Mouse (Mus musculus) frontal cortex, postnatal 25 days (tissue): ENCODE results near the gene Naglu.

Experiments used
- DNase-seq, 2 experiments: peaks; one replicate each; pipeline ENCODE4 v3.0.0; 2022; ENCODE audit warnings: low spot score in 2 of 2

Gene Naglu

DNA sequence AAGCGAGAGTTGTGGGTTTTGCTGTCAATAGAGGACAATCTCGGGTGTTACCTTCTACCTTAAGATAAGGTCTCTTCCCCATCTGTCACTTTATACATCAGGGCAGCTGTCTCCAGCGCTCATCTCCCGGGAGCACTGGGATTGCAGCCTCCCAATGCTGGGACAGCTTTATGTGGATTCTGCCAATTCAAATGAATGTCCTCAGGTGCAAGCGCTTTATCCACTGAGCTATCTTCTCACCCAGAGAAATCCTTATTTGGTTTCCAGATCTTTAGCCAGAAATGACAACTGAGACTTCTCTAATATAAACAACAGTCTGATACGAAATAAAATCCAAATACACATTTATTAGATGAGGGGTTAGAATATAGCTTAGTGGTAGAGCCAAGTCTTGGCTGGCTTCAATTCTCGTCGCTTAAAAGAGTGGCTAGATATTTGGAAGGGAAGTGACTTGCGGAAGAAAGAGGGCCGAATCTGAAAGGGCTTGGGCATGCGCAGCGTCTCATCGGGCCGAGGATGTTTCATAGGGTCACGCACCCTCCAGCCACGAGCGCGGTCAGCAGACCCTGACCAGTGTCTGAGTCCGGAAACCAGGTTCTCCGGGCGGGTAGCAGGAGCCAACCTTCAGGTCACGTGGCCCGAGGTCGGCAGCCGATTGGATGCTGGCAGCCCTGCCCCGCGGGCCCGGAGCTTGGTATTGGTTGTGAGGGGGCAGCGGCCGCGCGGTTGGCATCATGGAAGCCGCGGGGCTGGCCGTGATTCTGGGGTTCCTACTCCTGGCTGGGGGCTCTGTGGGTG, at the start of gene Naglu:
Naglu (plus strand) TSS at position 622 of the 798 bp plus-strand sequence.
- peak; percentile 90 to 94 for DNase-seq

DNA sequence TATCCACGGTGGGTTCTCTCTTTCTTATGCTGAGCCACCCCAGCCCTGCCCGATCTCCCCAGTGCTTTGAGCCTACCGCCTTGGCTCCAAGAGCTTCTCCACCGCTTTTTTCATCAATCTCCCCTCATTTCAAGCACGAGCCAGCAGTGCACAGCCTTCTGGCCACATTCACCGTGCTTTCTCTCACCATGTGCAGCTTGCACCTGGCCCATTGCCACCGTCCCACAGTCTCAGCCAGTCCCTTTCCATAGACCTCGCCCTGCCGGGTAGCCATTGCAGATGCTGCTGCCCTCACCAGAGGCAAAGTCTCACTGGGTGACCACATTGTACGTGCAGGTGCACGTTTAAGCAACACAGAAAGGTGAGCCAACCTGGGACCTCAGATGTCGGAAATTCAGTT, 46.4 kb upstream of the Naglu start:
- no peak for DNase-seq

DNA sequence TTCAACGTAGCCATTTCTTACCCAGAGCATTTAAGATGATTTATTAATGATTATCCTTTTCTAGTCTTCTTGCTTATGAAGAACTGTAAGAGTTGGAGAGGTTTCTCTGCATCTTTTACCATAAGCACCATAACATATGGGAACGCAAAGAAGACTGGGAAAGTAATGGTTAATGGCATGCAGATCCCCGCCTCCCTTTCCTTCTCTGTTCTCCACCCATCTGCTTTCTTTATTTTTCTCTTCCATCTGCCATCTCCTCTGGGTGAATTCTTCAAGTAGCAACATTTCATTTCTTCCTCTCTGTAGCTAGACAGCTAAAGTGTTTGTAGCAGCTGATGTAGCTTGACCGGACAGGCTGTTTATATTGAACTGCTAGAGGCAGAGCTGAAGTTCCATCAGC, 45.8 kb upstream of the Naglu start:
- DNase-seq: no peak

DNA sequence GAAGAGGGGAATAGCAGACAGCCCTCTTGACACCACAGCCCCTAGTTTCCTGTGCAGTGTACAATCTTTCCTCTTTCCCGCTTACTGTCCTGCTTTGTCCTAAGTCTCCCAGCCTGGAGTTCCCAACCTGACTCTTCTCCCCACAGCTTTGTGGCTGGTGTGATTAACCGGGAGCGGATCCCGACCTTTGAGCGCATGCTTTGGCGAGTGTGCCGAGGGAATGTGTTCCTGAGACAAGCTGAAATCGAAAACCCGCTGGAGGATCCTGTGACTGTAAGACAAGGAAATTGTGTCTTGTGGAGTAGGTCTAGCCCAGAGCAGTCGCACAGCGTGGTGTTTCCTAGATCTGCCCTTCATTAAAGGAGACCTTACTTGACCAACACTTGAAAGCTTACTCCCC, 42.7 kb upstream of the Naglu start:
- no peak for DNase-seq

GRCm38 (mm10) chr11:101029320-101029719, 40.5 kb upstream of the Naglu start:
- no peak for DNase-seq

DNA sequence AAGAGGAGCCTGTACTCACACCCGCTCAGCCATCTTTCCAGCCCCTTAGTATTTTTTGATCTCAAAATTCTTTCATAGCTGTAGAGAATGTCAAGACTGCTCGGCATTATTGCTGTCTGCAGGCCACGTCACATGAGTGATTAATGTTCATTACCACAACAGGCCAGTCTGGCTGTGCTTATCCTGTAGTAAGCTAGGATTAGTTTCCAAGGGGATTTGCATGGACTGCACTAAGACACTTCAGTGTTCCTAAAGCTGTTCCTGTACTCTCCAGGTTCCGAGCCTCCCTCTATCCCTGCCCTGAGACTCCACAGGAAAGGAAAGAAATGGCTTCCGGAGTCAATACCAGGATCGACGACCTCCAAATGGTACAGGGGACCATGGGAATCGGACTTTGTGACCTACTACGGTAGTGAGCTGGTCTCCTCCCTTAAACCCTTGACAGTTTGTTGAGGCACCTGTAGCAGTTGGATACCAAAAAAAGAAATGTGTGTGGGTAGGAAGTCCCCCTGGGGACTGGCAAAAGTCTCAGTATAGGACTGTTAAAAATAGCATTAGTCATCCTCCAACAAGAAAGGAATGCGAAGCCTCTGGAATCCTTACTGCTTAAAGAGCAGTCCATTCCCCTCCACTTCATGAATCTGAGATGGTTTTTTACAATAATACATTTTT, 39.5 kb upstream of the Naglu start:
- no peak for DNase-seq

GRCm38 (mm10) chr11:101030808-101031156, 39.0 kb upstream of the Naglu start:
- DNase-seq: no peak

GRCm38 (mm10) chr11:101031470-101031869, 38.3 kb upstream of the Naglu start:
- DNase-seq: no peak

GRCm38 (mm10) chr11:101033856-101034500, 35.8 kb upstream of the Naglu start:
- DNase-seq: no peak

GRCm38 (mm10) chr11:101034614-101035327, 35.0 kb upstream of the Naglu start:
- DNase-seq: no peak

GRCm38 (mm10) chr11:101035328-101035695, 34.5 kb upstream of the Naglu start:
- DNase-seq: no peak

DNA sequence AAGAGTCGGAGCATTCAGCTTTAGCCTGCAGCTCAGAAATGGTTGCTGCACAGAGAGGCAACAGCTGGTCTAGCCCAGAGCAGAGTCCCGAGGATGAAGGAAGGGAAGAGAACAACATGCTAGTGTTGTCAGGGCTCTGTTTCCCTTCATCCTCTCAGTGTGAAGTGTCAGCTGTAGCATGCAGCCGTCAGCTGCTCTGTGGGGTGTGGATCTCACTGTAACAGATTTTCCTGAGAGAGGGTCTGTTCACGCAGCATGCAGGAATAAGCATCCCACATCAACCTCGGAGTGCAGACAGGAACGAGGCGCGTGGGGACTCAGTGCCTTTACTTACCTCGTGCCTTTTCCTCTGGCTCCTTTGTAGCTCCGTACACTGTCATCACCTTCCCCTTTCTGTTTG, 32.0 kb upstream of the Naglu start:
- DNase-seq: no peak

DNA sequence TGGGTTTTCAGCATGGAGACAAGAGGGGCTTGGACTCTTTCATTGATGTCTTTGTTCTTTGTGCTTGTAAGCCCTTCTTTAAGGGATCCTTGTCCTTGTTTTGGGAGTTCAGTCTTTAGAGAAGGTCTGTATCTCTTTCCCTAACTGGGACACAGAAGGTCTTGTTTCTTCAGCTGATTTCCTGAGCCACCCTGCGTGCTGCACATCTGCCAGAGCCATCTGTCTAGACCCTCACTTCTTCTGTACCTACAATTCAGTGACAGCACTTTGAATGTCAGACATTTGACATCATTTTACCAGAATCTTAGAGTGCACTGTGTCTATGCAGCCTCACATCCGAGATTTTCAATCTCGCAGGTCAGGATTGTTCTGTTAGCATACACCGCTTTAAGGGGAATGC, 24.0 kb upstream of the Naglu start:
- no peak for DNase-seq

GRCm38 (mm10) chr11:101046440-101046839, 23.4 kb upstream of the Naglu start:
- DNase-seq: no peak

GRCm38 (mm10) chr11:101047502-101047901, 22.3 kb upstream of the Naglu start:
- DNase-seq: no peak

GRCm38 (mm10) chr11:101050359-101050758, 19.5 kb upstream of the Naglu start:
- no peak for DNase-seq

GRCm38 (mm10) chr11:101051051-101051493, 18.7 kb upstream of the Naglu start:
- DNase-seq: no peak

DNA sequence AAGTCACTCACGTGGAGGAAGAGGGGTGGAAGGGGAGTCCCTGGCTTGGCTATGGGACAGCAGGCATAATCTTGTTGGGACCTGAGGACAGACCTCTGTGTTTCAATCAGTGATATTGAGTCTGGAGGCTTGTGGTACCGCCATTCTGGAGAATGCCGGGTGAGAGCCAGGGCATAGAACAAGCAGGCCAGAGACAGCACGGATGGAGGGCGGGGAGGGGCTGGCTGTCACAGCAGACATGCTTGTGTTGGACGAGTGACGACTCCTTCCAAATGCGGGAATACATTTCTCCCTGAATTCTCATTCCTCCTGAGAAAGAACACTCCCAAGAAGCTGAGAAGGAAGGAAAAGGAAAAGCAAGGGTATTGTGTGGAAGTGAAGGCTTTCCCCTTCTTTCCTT, 18.2 kb upstream of the Naglu start:
- DNase-seq: no peak

- no peak for DNase-seq
Measured at GRCm38 (mm10) chr11:101052751-101053473, 16.9 kb upstream of the Naglu start.

DNA sequence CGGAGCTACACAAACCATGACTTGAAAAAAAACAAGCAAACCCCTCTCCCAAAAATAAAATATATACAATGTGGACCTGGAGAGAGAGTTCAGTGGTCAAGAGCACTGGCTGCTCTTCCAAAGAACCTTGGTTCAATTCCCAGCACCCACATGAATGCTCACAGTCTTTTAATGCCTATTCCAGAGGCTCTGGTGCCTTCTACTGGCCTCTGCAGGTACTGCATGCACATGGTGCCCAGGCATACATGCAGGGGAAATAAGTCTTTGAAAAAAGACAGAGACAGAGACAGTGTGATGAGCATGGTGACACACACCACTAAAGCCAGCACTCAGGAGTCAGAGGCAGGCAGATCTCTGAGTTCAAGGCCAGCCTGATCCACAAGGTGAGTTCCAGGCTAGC, 15.8 kb upstream of the Naglu start:
- DNase-seq: no peak

GRCm38 (mm10) chr11:101055418-101055817, 14.4 kb upstream of the Naglu start:
- DNase-seq: no peak

DNA sequence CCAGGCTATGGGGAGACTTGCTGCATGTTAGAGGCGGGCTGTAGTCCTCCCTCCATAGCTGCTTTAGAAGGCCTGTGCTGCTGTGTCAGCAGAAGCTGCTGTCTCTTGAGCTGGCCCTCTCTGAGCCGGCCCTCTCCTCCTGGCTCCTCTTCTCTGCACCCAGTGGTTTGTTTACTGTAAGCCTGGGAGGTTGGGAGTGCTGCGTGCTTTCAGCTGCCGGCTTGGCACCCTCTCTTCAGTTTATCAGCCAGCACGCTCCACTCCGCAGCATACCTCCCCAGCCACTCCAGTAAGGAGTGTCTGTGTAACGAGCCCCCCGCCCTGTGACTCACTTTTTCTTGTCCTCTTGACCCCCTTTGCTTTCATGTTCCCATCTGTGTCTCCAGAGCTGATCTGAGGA, 12.9 kb upstream of the Naglu start:
- no peak for DNase-seq
